Comparison of ENCODE assay signal across 8 mouse cellular contexts in the genomic region with DNA sequence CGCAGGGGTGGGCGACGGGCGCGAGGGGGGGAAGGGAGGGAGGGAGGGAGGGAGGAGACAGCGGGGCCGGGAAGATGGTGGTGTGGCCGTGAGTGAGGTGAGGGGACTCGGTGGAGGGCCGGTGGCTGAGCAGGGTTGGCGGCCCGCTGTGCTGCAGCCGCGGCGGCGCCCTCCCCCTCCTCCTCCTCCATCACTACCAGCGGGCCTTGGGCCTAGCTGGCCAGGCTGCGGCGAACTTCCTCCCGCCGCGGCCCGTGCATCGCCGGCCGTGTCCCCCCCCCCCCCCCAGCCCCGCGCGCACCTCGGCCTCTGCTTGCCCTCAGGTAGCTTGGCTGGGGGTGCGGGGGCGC. TPM values are rescaled to one million over a fixed set of nuclear protein-coding genes. Genes with fewer than 3 reads are reported as not detected.
DNase-seq lines count a peak whose midpoint lies in the region; ATAC-seq lines count a peak whose summit lies in the region.

No protein-coding gene starts in this region.

- peak overlapping the region; percentile 92 for H3K4me2 ChIP-seq in embryonic facial prominence, embryonic 14.5 days (ENCODE audit: low read depth, low read length)
- peak overlapping the region; percentile 80 for H3K4me2 ChIP-seq in hindbrain, embryonic 12.5 days (replicated peaks)
- H3K4me2 ChIP-seq in liver, embryonic 11.5 days = peak overlapping the region; percentile 97

- no peaks in the 10 kb centered on the region for H3K27me3 ChIP-seq in embryonic facial prominence, embryonic 14.5 days (replicated peaks; ENCODE audit: control insufficient read depth, insufficient read depth, low read length)
- no peaks in the 10 kb centered on the region for H3K27me3 ChIP-seq in hindbrain, embryonic 12.5 days
- H3K27me3 ChIP-seq in liver, embryonic 11.5 days (replicated peaks; ENCODE audit: control insufficient read depth, insufficient read depth, low read length) = no peaks in the 10 kb centered on the region

- H3K27ac ChIP-seq in embryonic facial prominence, embryonic 14.5 days (replicated peaks; ENCODE audit: low read depth, low read length) = peak overlapping the region; percentile 98
- peak overlapping the region; percentile 99 for H3K27ac ChIP-seq in hindbrain, embryonic 12.5 days
- H3K27ac ChIP-seq in liver, embryonic 11.5 days (ENCODE audit: low read depth, low read length) = peak overlapping the region; percentile 98

- no peaks in the 10 kb centered on the region for H3K9me3 ChIP-seq in embryonic facial prominence, embryonic 14.5 days (ENCODE audit: control insufficient read depth, low read length)
- no peaks in the 10 kb centered on the region for H3K9me3 ChIP-seq in hindbrain, embryonic 12.5 days (replicated peaks)
- no peaks in the 10 kb centered on the region for H3K9me3 ChIP-seq in liver, embryonic 11.5 days (ENCODE audit: control insufficient read depth, low read length)

- peak; percentile 56 for ATAC-seq in embryonic facial prominence, embryonic 14.5 days (ENCODE audit: low read depth)
- peak; percentile 49 for ATAC-seq in hindbrain, embryonic 12.5 days (ENCODE audit: low FRiP score)
- peak; percentile 28 for ATAC-seq in liver, embryonic 11.5 days (replicated peaks; ENCODE audit: low FRiP score)
- peak; percentile 39 for ATAC-seq in monocyte, adult 5-6 weeks (replicated peaks; ENCODE audit: insufficient number of reproducible peaks, low FRiP score, low TSS enrichment, poor library complexity, severe bottlenecking)
- ATAC-seq in activated CD4-positive, CD25-positive, alpha-beta regulatory T cell, adult 4 months = no peak

- no CpG with 5 or more reads among the region's 32 CpGs for WGBS in embryonic facial prominence, embryonic 14.5 days
- 3% methylated on average over 8 of the region's 32 CpGs for WGBS in hindbrain, embryonic 12.5 days
- WGBS in liver, embryonic 11.5 days = 2% methylated on average over 8 of the region's 32 CpGs

- peaks cover 35% of the 10 kb centered on the region for H3K4me1 ChIP-seq in embryonic facial prominence, embryonic 14.5 days (ENCODE audit: control insufficient read depth, insufficient read depth, low read length)
- H3K4me1 ChIP-seq in hindbrain, embryonic 12.5 days = peaks cover 48% of the 10 kb centered on the region
- H3K4me1 ChIP-seq in liver, embryonic 11.5 days (replicated peaks; ENCODE audit: control insufficient read depth, insufficient read depth, low read length) = peaks cover 51% of the 10 kb centered on the region

- peak overlapping the region; percentile 86 for H3K4me3 ChIP-seq in embryonic facial prominence, embryonic 14.5 days (ENCODE audit: low read depth, low read length)
- peak overlapping the region; percentile 85 for H3K4me3 ChIP-seq in hindbrain, embryonic 12.5 days
- peak overlapping the region; percentile 63 for H3K4me3 ChIP-seq in liver, embryonic 11.5 days (ENCODE audit: low read depth, low read length)

- peaks cover 37% of the 10 kb centered on the region for H3K36me3 ChIP-seq in embryonic facial prominence, embryonic 14.5 days (ENCODE audit: control insufficient read depth, insufficient read depth, low read length)
- H3K36me3 ChIP-seq in hindbrain, embryonic 12.5 days = peaks cover 22% of the 10 kb centered on the region; the same call in 1 of the 2 replicates
- peaks cover under 1% of the 10 kb centered on the region; the same call in 1 of the 2 replicates for H3K36me3 ChIP-seq in liver, embryonic 11.5 days (ENCODE audit: control insufficient read depth, insufficient read depth, low read length)

- peak; percentile 57 to 60 for DNase-seq in adrenal gland, adult 18-20 months (ENCODE audit: low spot score in 2 of 2)
- no peak for DNase-seq in adrenal gland, adult 2 months
- peak; percentile 33 for DNase-seq in 3T3-L1 (ENCODE audit: low read depth, low spot score)
- peak; percentile 74 for DNase-seq in embryonic facial prominence, embryonic 14.5 days (ENCODE audit: low spot score)
- DNase-seq in liver, embryonic 11.5 days (ENCODE audit: low spot score) = no peak

- H3K9ac ChIP-seq in embryonic facial prominence, embryonic 14.5 days (ENCODE audit: low read depth, low read length) = peak overlapping the region; percentile 93
- peak overlapping the region; percentile 96 for H3K9ac ChIP-seq in hindbrain, embryonic 12.5 days
- H3K9ac ChIP-seq in liver, embryonic 11.5 days (ENCODE audit: low read depth, low read length) = peak overlapping the region; percentile 79

RNA-seq across cellular contexts. Expression of a gene that starts 2.4 kb away (rescaled TPM):
- total RNA-seq in adrenal gland, adult 18-20 months (2021) = 10 to 100 TPM; 76.4 to 82.4 TPM
- total RNA-seq in adrenal gland, adult 2 months (2021) = 10 to 100 TPM; 76.6 to 96.6 TPM
- polyA plus RNA-seq in adrenal gland, adult 2 months (2012; rRNA removed) = 10.6 and 13.9 TPM in 2 replicates
- 55.0 and 58.7 TPM in 2 replicates for polyA plus RNA-seq in embryonic facial prominence, embryonic 14.5 days (2014; fragmentation: Nextera tagmentation; extraction: Ambion mirVana)
- polyA plus RNA-seq in hindbrain, embryonic 12.5 days (2016; fragmentation: Nextera tagmentation; extraction: Ambion mirVana) = 78.7 and 81.6 TPM in 2 replicates
- 35.5 and 41.3 TPM in 2 replicates for polyA plus RNA-seq in liver, embryonic 11.5 days (2014; fragmentation: Nextera tagmentation; extraction: Ambion mirVana)
- 102 to 173 TPM (median 158 TPM) in 3 replicates for total RNA-seq in monocyte, adult 5-6 weeks (2017)
- 10 to 100 TPM; 53.0 to 53.8 TPM for polyA plus RNA-seq in activated CD4-positive, CD25-positive, alpha-beta regulatory T cell, adult 4 months (2017; shearing (Covaris generic))

RNA-seq across cellular contexts. Expression of a gene that starts 59.5 kb away (rescaled TPM):
- 10 to 100 TPM; 28.4 to 38.7 TPM for total RNA-seq in adrenal gland, adult 18-20 months (2021)
- 10 to 100 TPM; 29.4 to 41.2 TPM for total RNA-seq in adrenal gland, adult 2 months (2021)
- polyA plus RNA-seq in adrenal gland, adult 2 months (2012; rRNA removed) = 46.5 and 82.7 TPM in 2 replicates
- polyA plus RNA-seq in embryonic facial prominence, embryonic 14.5 days (2014; fragmentation: Nextera tagmentation; extraction: Ambion mirVana) = 16.4 and 19.9 TPM in 2 replicates
- 2.7 and 2.9 TPM in 2 replicates for polyA plus RNA-seq in hindbrain, embryonic 12.5 days (2016; fragmentation: Nextera tagmentation; extraction: Ambion mirVana)
- 6.8 and 8.0 TPM in 2 replicates for polyA plus RNA-seq in liver, embryonic 11.5 days (2014; fragmentation: Nextera tagmentation; extraction: Ambion mirVana)
- total RNA-seq in monocyte, adult 5-6 weeks (2017) = not detected in 3 replicates
- polyA plus RNA-seq in activated CD4-positive, CD25-positive, alpha-beta regulatory T cell, adult 4 months (2017; shearing (Covaris generic)) = not detected

Comparison
In these comparisons a context has a peak if more than half of its experiments do, and no peak if none do; other contexts are left out.
1. DNase-seq: peak in adrenal gland, adult 18-20 months (2 of 2), 3T3-L1 (single experiment) and embryonic facial prominence, embryonic 14.5 days (single experiment); none in adrenal gland, adult 2 months (single experiment) and liver, embryonic 11.5 days (single experiment).
2. Peak in every context shown above with its lines, with median percentiles within 50 percentile points of each other: H3K27ac ChIP-seq, H3K4me2 ChIP-seq, H3K4me3 ChIP-seq and H3K9ac ChIP-seq.